Mouse (Mus musculus) heart, embryonic 15.5 days (tissue): ENCODE results near the gene Olfr1110. TPM values are rescaled to one million over a fixed set of nuclear protein-coding genes. Genes with fewer than 3 reads are reported as not detected.
"Not testable (repeated sequence)": the region's sequence is repeated elsewhere in the genome, so short reads cannot be mapped to it uniquely, and the experiment has no call there.

Source experiments
- ATAC-seq: fragments of 200-750 bp; cut with Nextera tagmentation; replicated peaks from 2 replicates; pipeline ENCODE4 v1.8.0; 2017; ENCODE audit warnings: low read depth, moderate TSS enrichment; ENCODE audit not compliant: insufficient number of reproducible peaks, insufficient read depth, low FRiP score
- H3K27ac ChIP-seq: fragments of 300-500 bp; sonication (generic); 2 replicates; pipeline ENCODE4 v1.5.1; 2015; ENCODE audit warnings: mild to moderate bottlenecking, inconsistent platforms
- H3K27me3 ChIP-seq: fragments of 300-500 bp; sonication (generic); 2 replicates; pipeline ENCODE4 v1.6.1; 2015; ENCODE audit warnings: inconsistent platforms
- H3K36me3 ChIP-seq: fragments of 300-500 bp; sonication (generic); 2 replicates; pipeline ENCODE4 v1.6.1; 2015; ENCODE audit warnings: mild to moderate bottlenecking, inconsistent platforms
- H3K4me1 ChIP-seq: fragments of 300-500 bp; sonication (generic); replicated peaks from 2 replicates; pipeline ENCODE4 v1.6.1; 2015; ENCODE audit warnings: inconsistent platforms
- H3K4me2 ChIP-seq: fragments of 300-500 bp; sonication (generic); 2 replicates; pipeline ENCODE4 v1.6.1; 2015; ENCODE audit warnings: inconsistent platforms, mild to moderate bottlenecking, moderate library complexity
- H3K4me3 ChIP-seq: fragments of 300-500 bp; sonication (generic); 2 replicates; pipeline ENCODE4 v1.5.1; 2015; ENCODE audit warnings: mild to moderate bottlenecking, inconsistent platforms
- H3K9ac ChIP-seq: fragments of 300-500 bp; sonication (generic); 2 replicates; pipeline ENCODE4 v1.6.1; 2015; ENCODE audit warnings: mild to moderate bottlenecking, inconsistent platforms
- H3K9me3 ChIP-seq: fragments of 300-500 bp; sonication (generic); replicated peaks from 2 replicates; pipeline ENCODE4 v1.6.1; 2016; ENCODE audit warnings: inconsistent platforms
- WGBS: fragments of 180-500 bp; shearing (Covaris S2); methylation state at CpG from one replicate; pipeline ENCODE4 v1.1.7; 2015; ENCODE audit warnings: mixed read lengths; 5-methylcytosine and 5-hydroxymethylcytosine counted together
- polyA plus RNA-seq: library from polyadenylated mRNA; unstranded; fragments of >200 nt; fragmentation: Nextera tagmentation; extraction: Ambion mirVana; gene quantifications from 2 replicates; pipeline ENCODE4 v1.2.1, GENCODE M21; 2015

Olfr1110 gene
- not detected in 2 replicates for polyA plus RNA-seq

DNA sequence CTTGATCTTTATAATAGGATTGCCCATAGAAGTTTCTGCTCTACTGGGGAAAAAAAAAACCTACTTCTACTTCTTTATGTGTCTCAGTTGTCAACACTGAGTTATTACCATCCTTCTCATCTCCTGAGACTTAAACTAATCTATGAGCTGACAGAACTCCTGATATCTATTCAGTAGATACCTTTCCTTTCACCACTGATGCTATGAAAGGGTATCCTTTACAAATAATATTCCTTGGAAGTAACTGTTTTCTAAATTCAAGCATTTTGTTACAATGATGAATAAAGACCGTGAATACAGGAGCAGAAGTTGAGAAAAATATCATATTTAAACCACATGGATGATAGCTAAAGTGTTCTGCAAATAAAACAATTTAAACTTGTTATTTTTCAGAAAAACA lies at the start of gene Olfr1110:
Gene Olfr1110, minus strand, starts transcription at position 101 of the 400 bp plus-strand sequence.
- 61% methylated on average over 1 of the region's 1 CpGs for WGBS
- Histone ChIP-seq H3K4me2 (no peak within 1 kb of the TSS), H3K9ac (no peak within 1 kb of the TSS)

DNA sequence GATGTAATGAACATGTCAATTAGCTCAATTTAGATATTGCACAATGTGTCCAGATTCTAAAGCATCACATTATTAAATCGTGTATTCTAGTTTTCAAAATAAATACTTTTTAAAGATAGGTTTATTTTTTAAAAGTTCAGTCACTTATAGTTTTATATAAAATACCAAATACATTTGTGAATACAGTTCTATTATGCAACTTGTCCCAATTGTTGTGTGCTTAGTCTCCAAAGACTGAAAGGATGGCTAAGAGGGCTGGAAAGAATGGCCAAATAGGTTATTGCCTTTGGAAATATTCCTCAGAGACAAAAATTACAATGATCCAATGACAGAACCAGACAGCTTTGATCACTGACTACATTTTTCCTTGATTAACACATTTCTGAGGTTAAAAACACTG lies 47.4 kb upstream of the Olfr1110 start, which contains the start of gene Olfr1112:
Gene Olfr1112, plus strand, starts transcription at position 301 of the 400 bp plus-strand sequence.
- 0 out of 2 replicates have a peak, but pooled peaks cover 3% of the 10 kb centered on the region for H3K9me3 ChIP-seq
- H3K4me1 ChIP-seq: no peaks in the 10 kb centered on the region
- H3K27ac ChIP-seq: no peak within 1 kb of the TSS
- no peak within 1 kb of the TSS for H3K4me3 ChIP-seq
- H3K27me3 ChIP-seq: no peaks in the 10 kb centered on the region
- no peaks in the 10 kb centered on the region for H3K36me3 ChIP-seq
- no peak within 1 kb of the TSS for H3K9ac ChIP-seq
- ATAC-seq: no peak
- no peak within 1 kb of the TSS for H3K4me2 ChIP-seq
- WGBS: 75% methylated on average over 1 of the region's 1 CpGs

More for the DNA sequence above, at the start of gene Olfr1110:
- Histone ChIP-seq H3K27ac (no peak within 1 kb of the TSS), H3K9me3 (no peaks in the 10 kb centered on the region), H3K4me3 (no peak within 1 kb of the TSS), H3K27me3 (no peaks in the 10 kb centered on the region), H3K4me1 (no peaks in the 10 kb centered on the region), H3K36me3 (no peaks in the 10 kb centered on the region)
- ATAC-seq: no peak

DNA sequence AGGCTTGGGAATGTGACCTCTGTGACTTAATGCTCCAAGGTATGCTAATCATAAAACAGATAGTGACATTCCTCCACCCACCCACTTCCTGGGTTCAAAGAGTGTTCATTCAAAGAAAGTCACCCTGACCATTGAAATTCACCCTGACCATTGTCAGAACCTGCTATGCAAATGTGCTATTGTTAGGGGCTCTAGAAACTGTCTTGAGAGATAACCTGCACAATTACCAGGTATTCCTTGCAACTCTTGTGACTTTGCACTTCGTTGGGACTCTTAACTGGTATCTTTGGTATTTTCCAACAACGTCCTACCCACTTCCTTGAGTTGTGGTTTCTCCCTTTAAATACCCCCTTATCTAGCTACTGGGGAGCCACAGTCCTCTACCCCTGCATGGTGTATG lies 27.6 kb upstream of the Olfr1110 start:
- not testable (repeated sequence) for H3K36me3 ChIP-seq, H3K4me3 ChIP-seq, H3K9me3 ChIP-seq, H3K4me2 ChIP-seq, H3K27me3 ChIP-seq, ATAC-seq, H3K4me1 ChIP-seq, H3K27ac ChIP-seq, H3K9ac ChIP-seq
- 68% methylated on average over 2 of the region's 2 CpGs for WGBS

DNA sequence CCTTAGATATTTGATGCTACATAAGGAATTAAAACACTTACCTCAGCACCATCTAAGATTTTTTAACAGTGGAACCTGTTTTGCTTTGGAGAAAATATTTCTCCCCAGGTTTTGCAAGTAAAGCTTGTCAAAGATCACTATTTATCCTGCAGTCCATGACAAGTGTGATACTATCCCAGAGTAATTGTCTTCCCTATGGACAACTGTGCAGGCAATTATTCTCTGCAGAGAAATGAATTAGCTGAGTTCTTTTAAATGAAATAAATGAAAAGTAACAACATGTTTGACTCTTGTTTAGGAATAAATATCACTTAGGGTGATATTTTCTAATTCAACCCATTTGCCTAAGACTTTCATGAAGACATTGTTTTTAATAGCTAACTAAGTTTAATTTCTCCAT lies 12.4 kb upstream of the Olfr1110 start, which contains the start of gene Olfr1111:
Gene Olfr1111, minus strand, starts transcription at position 101 of the 400 bp plus-strand sequence.
- Histone ChIP-seq H3K4me2 (no peak within 1 kb of the TSS), H3K4me3 (no peak within 1 kb of the TSS), H3K9ac (no peak within 1 kb of the TSS), H3K27ac (no peak within 1 kb of the TSS), H3K9me3 (no peaks in the 10 kb centered on the region), H3K27me3 (no peaks in the 10 kb centered on the region), H3K4me1 (no peaks in the 10 kb centered on the region), H3K36me3 (no peaks in the 10 kb centered on the region)
- no peak for ATAC-seq

DNA sequence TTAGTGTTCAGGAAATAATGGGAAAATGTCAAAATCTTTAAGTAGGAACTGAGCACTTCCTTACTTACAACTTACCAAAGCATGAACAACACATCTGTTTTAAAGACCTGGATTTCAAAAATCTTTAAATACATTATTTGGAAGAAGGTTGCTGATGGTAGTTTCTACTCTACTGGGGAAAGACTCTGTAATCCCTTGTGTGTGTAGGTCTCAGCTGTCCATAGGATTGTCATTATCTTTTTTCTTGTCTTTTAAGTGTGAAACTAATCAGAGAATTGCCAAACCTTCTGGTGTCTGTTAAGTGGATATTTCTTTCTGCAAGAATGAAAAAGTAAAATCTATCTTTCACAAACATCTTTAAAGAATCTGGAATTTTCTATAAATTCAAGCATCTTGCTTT lies 25.6 kb downstream of the Olfr1110 start, which contains the start of gene Olfr259:
Gene Olfr259, minus strand, starts transcription at position 101 of the 400 bp plus-strand sequence.
- ATAC-seq: no peak
- Histone ChIP-seq H3K4me3 (no peak within 1 kb of the TSS), H3K27ac (no peak within 1 kb of the TSS), H3K36me3 (no peaks in the 10 kb centered on the region), H3K9ac (no peak within 1 kb of the TSS), H3K4me1 (no peaks in the 10 kb centered on the region), H3K27me3 (no peaks in the 10 kb centered on the region), H3K4me2 (no peak within 1 kb of the TSS), H3K9me3 (no peaks in the 10 kb centered on the region)

DNA sequence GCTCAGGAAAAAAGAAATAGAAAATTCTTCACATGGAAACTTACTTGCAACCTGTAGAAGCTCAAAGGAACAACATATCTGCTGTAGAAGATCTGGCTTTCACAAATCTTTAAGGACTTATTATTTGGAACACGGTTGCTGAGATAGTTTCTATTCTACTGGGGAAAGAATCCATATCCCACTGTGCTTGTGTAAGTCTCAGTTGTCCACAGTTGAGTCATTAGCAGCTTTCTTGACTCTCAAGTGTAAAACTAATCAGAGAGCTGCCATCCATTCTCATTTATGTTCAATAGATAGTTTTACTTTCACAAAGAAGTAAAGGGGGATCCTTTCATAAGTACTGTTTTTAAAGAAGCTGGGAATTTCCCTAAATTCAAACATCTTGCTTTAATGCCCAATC lies 44.2 kb downstream of the Olfr1110 start, which contains the start of gene Olfr1109:
Gene Olfr1109, minus strand, starts transcription at position 101 of the 400 bp plus-strand sequence.
- no peaks in the 10 kb centered on the region for H3K27me3 ChIP-seq
- no peaks in the 10 kb centered on the region for H3K9me3 ChIP-seq
- H3K9ac ChIP-seq: no peak within 1 kb of the TSS
- no peaks in the 10 kb centered on the region for H3K4me1 ChIP-seq
- WGBS: 78% methylated on average over 1 of the region's 1 CpGs
- no peak within 1 kb of the TSS for H3K4me3 ChIP-seq
- H3K36me3 ChIP-seq: no peaks in the 10 kb centered on the region
- no peak for ATAC-seq
- H3K4me2 ChIP-seq: no peak within 1 kb of the TSS
- H3K27ac ChIP-seq: no peak within 1 kb of the TSS

Other genes starting within 250 kb of the Olfr1110 start
- not detected in 2 replicates for gene Olfr1097, start 248.1 kb downstream of the Olfr1110 start, polyA plus RNA-seq
- not detected in 2 replicates for gene Olfr1098, start 215.8 kb downstream of the Olfr1110 start, polyA plus RNA-seq
- gene Olfr1099, start 179.6 kb downstream of the Olfr1110 start, polyA plus RNA-seq: not detected in 2 replicates
- gene Olfr1100, start 160.3 kb downstream of the Olfr1110 start, polyA plus RNA-seq: not detected in 2 replicates
- not detected in 2 replicates for gene Olfr1101, start 149.1 kb downstream of the Olfr1110 start, polyA plus RNA-seq
- gene Olfr1102, start 141.9 kb downstream of the Olfr1110 start, polyA plus RNA-seq: not detected in 2 replicates
- not detected in 2 replicates for gene Olfr1104, start 113.2 kb downstream of the Olfr1110 start, polyA plus RNA-seq
- not detected in 2 replicates for gene Olfr1105, start 103.8 kb downstream of the Olfr1110 start, polyA plus RNA-seq
- gene Olfr1106, start 88.0 kb downstream of the Olfr1110 start, polyA plus RNA-seq: not detected in 2 replicates
- not detected in 2 replicates for gene Olfr1107, start 64.5 kb downstream of the Olfr1110 start, polyA plus RNA-seq
- not detected in 2 replicates for gene Olfr1109, start 44.3 kb downstream of the Olfr1110 start, polyA plus RNA-seq
- not detected in 2 replicates for gene Olfr259, start 25.7 kb downstream of the Olfr1110 start, polyA plus RNA-seq
- gene Olfr1111, start 12.3 kb upstream of the Olfr1110 start, polyA plus RNA-seq: not detected in 2 replicates
- not detected in 2 replicates for gene Olfr1112, start 47.5 kb upstream of the Olfr1110 start, polyA plus RNA-seq
- gene Olfr1113, start 68.7 kb upstream of the Olfr1110 start, polyA plus RNA-seq: not detected in 2 replicates
- gene Olfr1115, start 107.7 kb upstream of the Olfr1110 start, polyA plus RNA-seq: not detected in 2 replicates
- not detected in 2 replicates for gene Olfr1116, start 127.2 kb upstream of the Olfr1110 start, polyA plus RNA-seq
- gene Olfr1118, start 167.3 kb upstream of the Olfr1110 start, polyA plus RNA-seq: not detected in 2 replicates
- gene Olfr1120, start 214.5 kb upstream of the Olfr1110 start, polyA plus RNA-seq: not detected in 2 replicates
- not detected in 2 replicates for gene Olfr1121, start 229.6 kb upstream of the Olfr1110 start, polyA plus RNA-seq
- not detected in 2 replicates for gene Olfr1122, start 245.5 kb upstream of the Olfr1110 start, polyA plus RNA-seq